Mouse (Mus musculus) kidney, embryonic 16.5 days (tissue): ENCODE measurements around the gene Gm49368. TPM values are rescaled to one million over a fixed set of nuclear protein-coding genes. Genes with fewer than 3 reads are reported as not detected.

Source experiments
- ATAC-seq: fragments of 200-750 bp; cut with Nextera tagmentation; 2 replicates; pipeline ENCODE4 v1.8.0; 2017; ENCODE audit warnings: moderate TSS enrichment; ENCODE audit not compliant: low FRiP score, low TSS enrichment
- H3K27ac ChIP-seq: fragments of 300-500 bp; sonication (generic); 2 replicates; pipeline ENCODE4 v1.5.1; 2014; ENCODE audit warnings: low read length
- H3K27me3 ChIP-seq: fragments of 300-500 bp; sonication (generic); 2 replicates; pipeline ENCODE4 v1.6.1; 2014; ENCODE audit warnings: low read length, control low read depth, mixed read lengths; ENCODE audit not compliant: insufficient read depth
- H3K36me3 ChIP-seq: fragments of 300-500 bp; sonication (generic); 2 replicates; pipeline ENCODE4 v1.6.1; 2014; ENCODE audit warnings: low read length, control low read depth, mixed read lengths; ENCODE audit not compliant: insufficient read depth
- H3K4me1 ChIP-seq: fragments of 300-500 bp; sonication (generic); 2 replicates; pipeline ENCODE4 v1.6.1; 2014; ENCODE audit warnings: low read length, control low read depth, mixed read lengths; ENCODE audit not compliant: insufficient read depth
- H3K4me2 ChIP-seq: fragments of 300-500 bp; sonication (generic); replicated peaks from 2 replicates; pipeline ENCODE4 v1.6.1; 2014; ENCODE audit warnings: low read depth, low read length
- H3K4me3 ChIP-seq: fragments of 300-500 bp; sonication (generic); 2 replicates; pipeline ENCODE4 v1.5.1; 2014; ENCODE audit warnings: mild to moderate bottlenecking, low read length
- H3K9ac ChIP-seq: fragments of 300-500 bp; sonication (generic); replicated peaks from 2 replicates; pipeline ENCODE4 v1.6.1; 2014; ENCODE audit warnings: low read length
- H3K9me3 ChIP-seq: fragments of 300-500 bp; sonication (generic); 2 replicates; pipeline ENCODE4 v1.6.1; 2016; ENCODE audit warnings: low read length, control low read depth
- WGBS: fragments of 180-500 bp; shearing (Covaris S2); extraction: QIAGEN DNeasy Blood & Tissue Kit; methylation state at CpG from one replicate; pipeline ENCODE4 v1.1.7; 2014; 5-methylcytosine and 5-hydroxymethylcytosine counted together
- polyA plus RNA-seq: library from polyadenylated mRNA; unstranded; fragments of >200 nt; fragmentation: Nextera tagmentation; extraction: Ambion mirVana; gene quantifications from 2 replicates; pipeline ENCODE4 v1.2.1, GENCODE M21; 2015

Gene Gm49368
- polyA plus RNA-seq, 1 experiment from 2014 or later: not detected

DNA sequence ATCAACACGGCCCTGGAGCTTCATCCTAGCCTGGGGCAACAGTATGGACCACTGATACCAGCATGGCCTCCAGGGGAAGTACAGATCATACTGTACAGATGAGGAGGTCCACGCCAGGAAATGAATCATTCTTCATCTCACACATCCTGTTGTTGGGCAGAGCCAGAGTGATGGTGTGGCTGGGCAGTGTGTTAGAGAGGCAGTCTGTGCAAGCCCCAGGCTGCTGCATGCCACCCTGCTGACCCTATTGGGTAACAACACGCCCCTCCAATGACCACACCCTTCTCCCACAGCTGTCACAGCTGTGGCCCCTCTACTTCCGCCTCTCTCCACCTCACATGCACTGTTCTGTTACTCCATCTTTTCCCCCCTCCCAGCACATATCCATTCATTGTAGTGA is 11.7 kb upstream of the Gm49368 start:
- Histone ChIP-seq H3K27me3 (no peaks in the 10 kb centered on the region), H3K27ac (no peak overlapping the region), H3K36me3 (no peaks in the 10 kb centered on the region), H3K4me1 (no peaks in the 10 kb centered on the region), H3K9me3 (no peaks in the 10 kb centered on the region), H3K4me2 (no peak overlapping the region), H3K4me3 (no peak overlapping the region), H3K9ac (no peak overlapping the region)
- WGBS: 46% methylated on average over 4 of the region's 4 CpGs
- ATAC-seq: peak; percentile 54; the same call in 1 of the 2 replicates

DNA sequence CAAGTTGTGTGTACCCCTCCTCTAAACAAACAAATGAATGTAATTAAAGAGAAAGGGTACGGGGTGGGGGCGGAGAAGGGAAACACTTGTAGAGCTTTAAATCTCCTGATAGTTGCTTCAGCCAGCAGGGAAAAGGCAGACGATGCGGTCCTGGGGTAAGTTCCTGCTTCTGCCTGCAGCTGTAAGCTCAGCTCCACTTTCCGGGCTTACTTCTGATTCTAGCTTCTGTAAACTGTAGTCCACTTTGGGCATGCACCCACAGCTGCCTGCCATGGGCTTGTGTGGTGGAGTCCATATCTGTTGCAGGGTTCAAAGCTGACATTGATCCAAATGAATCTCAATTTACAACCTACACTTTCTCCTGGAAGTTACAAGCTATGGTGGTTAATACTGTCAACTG is 9.4 kb upstream of the Gm49368 start:
- no peak overlapping the region for H3K4me3 ChIP-seq
- WGBS: 46% methylated on average over 5 of the region's 5 CpGs
- ATAC-seq: no peak
- H3K36me3 ChIP-seq: no peaks in the 10 kb centered on the region
- no peak overlapping the region for H3K4me2 ChIP-seq
- H3K4me1 ChIP-seq: no peaks in the 10 kb centered on the region
- no peaks in the 10 kb centered on the region for H3K9me3 ChIP-seq
- no peak overlapping the region for H3K27ac ChIP-seq
- H3K27me3 ChIP-seq: no peaks in the 10 kb centered on the region
- H3K9ac ChIP-seq: no peak overlapping the region

DNA sequence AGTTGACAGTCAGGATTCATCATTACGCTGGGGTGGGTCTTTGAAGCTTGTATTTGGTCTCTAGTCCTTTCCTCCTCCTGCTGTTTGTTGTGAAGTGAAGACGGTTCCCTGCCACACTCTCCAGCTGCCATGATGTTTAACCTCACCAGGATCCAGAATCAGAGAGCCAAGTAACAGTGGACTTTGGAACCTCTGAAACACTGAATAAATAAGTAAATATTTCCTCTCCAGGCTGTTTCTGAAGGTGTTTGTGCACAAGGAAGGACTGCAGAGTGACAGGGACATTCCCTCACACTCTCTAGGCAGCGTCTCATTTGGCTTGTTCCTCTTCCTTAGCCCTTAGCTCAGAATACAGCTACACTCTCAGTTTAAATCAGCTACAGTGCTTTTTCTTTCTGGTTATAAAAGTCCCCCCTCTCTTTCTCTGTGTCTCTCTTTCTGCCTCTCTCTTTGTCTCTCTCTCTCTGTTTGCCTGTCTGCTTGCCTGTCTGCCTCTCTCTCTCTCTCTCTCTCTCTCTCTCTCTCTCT is 5.5 kb upstream of the Gm49368 start:
- no peak for ATAC-seq
- no peak overlapping the region for H3K9ac ChIP-seq
- H3K27me3 ChIP-seq: no peaks in the 10 kb centered on the region
- H3K9me3 ChIP-seq: no peaks in the 10 kb centered on the region
- 73% methylated on average over 3 of the region's 3 CpGs for WGBS
- no peak overlapping the region for H3K27ac ChIP-seq
- no peak overlapping the region for H3K4me2 ChIP-seq
- no peaks in the 10 kb centered on the region for H3K4me1 ChIP-seq
- H3K4me3 ChIP-seq: no peak overlapping the region
- H3K36me3 ChIP-seq: no peaks in the 10 kb centered on the region

DNA sequence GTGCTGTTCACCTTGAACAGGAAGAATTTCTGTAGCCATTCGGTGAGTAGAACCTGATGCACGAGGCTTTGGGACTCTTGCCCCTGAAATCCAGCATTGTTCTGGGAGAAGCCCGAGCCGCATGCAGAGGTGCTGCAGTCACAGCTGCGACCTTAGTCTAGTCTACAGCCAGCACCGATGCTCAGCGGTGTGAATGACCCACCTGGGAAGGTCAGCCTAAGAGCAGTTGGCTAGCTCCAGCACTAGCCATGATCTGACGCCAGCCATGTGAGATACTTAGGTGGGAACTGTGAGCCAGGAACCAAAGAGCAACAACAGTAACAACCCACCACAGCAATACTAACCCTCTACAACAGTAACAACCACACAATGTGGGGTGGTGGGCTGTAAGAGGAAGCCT is 4.6 kb upstream of the Gm49368 start:
- Histone ChIP-seq H3K9me3 (no peaks in the 10 kb centered on the region), H3K36me3 (no peaks in the 10 kb centered on the region), H3K4me3 (no peak overlapping the region), H3K27me3 (no peaks in the 10 kb centered on the region), H3K27ac (no peak overlapping the region), H3K4me2 (no peak overlapping the region), H3K4me1 (no peaks in the 10 kb centered on the region), H3K9ac (no peak overlapping the region)
- ATAC-seq: no peak
- 71% methylated on average over 8 of the region's 8 CpGs for WGBS

DNA sequence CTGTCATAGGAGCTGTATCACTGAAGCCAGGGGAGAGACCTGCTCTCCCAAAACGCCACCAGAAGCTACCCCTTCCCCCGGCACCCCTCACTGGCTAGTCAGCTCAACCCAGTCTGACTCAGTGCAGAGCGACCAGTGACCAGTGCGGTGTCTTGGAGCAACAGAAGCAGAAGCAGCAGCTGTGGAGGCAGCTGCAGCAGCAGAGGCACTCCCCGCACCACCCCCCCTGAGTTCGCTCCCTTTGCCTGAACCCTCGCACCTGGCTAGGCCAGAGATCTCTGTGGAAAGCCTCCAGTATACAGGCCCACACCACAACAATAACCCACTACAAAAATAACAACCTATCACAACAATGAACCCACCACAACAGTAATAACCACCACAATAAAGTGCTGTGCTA is 3.9 kb upstream of the Gm49368 start:
- WGBS: 71% methylated on average over 7 of the region's 7 CpGs
- ATAC-seq: no peak
- no peak overlapping the region for H3K4me2 ChIP-seq
- no peak overlapping the region for H3K27ac ChIP-seq
- no peaks in the 10 kb centered on the region for H3K4me1 ChIP-seq
- no peak overlapping the region for H3K9ac ChIP-seq
- H3K36me3 ChIP-seq: no peaks in the 10 kb centered on the region
- H3K9me3 ChIP-seq: no peaks in the 10 kb centered on the region
- no peak overlapping the region for H3K4me3 ChIP-seq
- H3K27me3 ChIP-seq: no peaks in the 10 kb centered on the region

DNA sequence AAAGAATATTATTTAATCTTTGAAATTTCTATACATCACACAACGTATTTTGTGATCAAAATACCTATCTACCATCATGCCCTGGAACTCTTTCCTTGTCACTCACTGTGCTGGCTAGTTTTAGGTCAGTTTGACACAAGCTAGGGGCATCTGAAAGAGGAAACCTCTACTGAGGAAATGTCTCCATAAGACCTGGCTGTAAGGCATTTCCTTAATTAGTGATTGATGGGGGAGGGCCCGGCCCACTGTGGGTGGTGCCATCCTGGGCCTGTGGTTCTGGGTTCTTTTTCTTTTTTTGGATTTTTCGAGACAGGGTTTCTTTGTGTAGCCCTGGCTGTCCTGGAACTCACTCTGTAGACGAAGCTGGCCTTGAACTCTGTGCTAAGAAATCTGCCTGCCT is 3.4 kb upstream of the Gm49368 start:
- H3K4me3 ChIP-seq: no peak overlapping the region
- H3K9me3 ChIP-seq: no peaks in the 10 kb centered on the region
- no peak overlapping the region for H3K9ac ChIP-seq
- no peak overlapping the region for H3K27ac ChIP-seq
- H3K4me2 ChIP-seq: no peak overlapping the region
- H3K27me3 ChIP-seq: no peaks in the 10 kb centered on the region
- WGBS: 83% methylated on average over 4 of the region's 4 CpGs
- no peaks in the 10 kb centered on the region for H3K4me1 ChIP-seq
- no peak for ATAC-seq
- H3K36me3 ChIP-seq: no peaks in the 10 kb centered on the region

- no peaks in the 10 kb centered on the region for H3K4me1 ChIP-seq
- H3K4me2 ChIP-seq: no peak overlapping the region
- 89% methylated on average over 6 of the region's 6 CpGs for WGBS
- ATAC-seq: no peak
- H3K36me3 ChIP-seq: no peaks in the 10 kb centered on the region
- H3K27ac ChIP-seq: no peak overlapping the region
- H3K4me3 ChIP-seq: no peak overlapping the region
- H3K27me3 ChIP-seq: no peaks in the 10 kb centered on the region
- no peaks in the 10 kb centered on the region for H3K9me3 ChIP-seq
- no peak overlapping the region for H3K9ac ChIP-seq
Observed at GRCm38 (mm10) chr7:128063211-128063781, 813 bp downstream of the Gm49368 start.

GRCm38 (mm10) chr7:128065547-128065946 is 3.1 kb downstream of the Gm49368 start:
- H3K4me1 ChIP-seq: no peaks in the 10 kb centered on the region
- H3K4me2 ChIP-seq: no peak overlapping the region
- no peaks in the 10 kb centered on the region for H3K27me3 ChIP-seq
- H3K9me3 ChIP-seq: no peaks in the 10 kb centered on the region
- ATAC-seq: no peak
- no peak overlapping the region for H3K9ac ChIP-seq
- H3K4me3 ChIP-seq: no peak overlapping the region
- 79% methylated on average over 5 of the region's 5 CpGs for WGBS
- no peak overlapping the region for H3K27ac ChIP-seq
- H3K36me3 ChIP-seq: no peaks in the 10 kb centered on the region

GRCm38 (mm10) chr7:128067847-128068246 is 5.4 kb downstream of the Gm49368 start:
- 70% methylated on average over 3 of the region's 3 CpGs for WGBS
- ATAC-seq: no peak
- no peaks in the 10 kb centered on the region for H3K36me3 ChIP-seq
- no peak overlapping the region for H3K4me2 ChIP-seq
- no peaks in the 10 kb centered on the region for H3K4me1 ChIP-seq
- no peak overlapping the region for H3K4me3 ChIP-seq
- H3K9ac ChIP-seq: no peak overlapping the region
- no peaks in the 10 kb centered on the region for H3K27me3 ChIP-seq
- no peak overlapping the region for H3K27ac ChIP-seq
- no peaks in the 10 kb centered on the region for H3K9me3 ChIP-seq

DNA sequence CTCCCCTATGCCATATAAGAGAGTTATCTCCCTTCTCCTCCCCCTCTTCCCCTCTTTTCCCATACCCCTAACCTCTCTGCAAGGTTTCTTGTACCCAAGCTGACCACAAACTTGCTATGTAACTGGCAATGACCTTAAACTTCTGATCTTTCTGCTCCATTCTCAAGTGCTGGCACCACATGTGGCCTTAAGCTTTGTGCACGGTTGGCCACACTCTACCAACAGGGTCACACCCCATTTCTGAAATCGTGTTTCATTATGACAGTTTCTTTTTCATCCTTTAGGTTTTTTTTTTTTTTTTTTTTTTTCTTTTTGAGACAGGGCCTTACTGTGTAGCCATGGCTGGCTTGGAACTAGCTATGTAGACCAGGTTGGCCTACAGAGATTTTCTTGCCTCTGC is 7.4 kb downstream of the Gm49368 start:
- Histone ChIP-seq H3K4me3 (no peak overlapping the region), H3K9ac (no peak overlapping the region), H3K27ac (no peak overlapping the region), H3K9me3 (no peaks in the 10 kb centered on the region), H3K36me3 (no peaks in the 10 kb centered on the region), H3K27me3 (no peaks in the 10 kb centered on the region), H3K4me1 (no peaks in the 10 kb centered on the region), H3K4me2 (no peak overlapping the region)
- 91% methylated on average over 2 of the region's 2 CpGs for WGBS
- ATAC-seq: no peak
